Mouse (Mus musculus) layer of hippocampus, adult 6 months (tissue): ENCODE data around the gene Rhou. TPM values are rescaled to one million over a fixed set of nuclear protein-coding genes. Genes with fewer than 3 reads are reported as not detected.

Experiments used
- long read RNA-seq, 2 experiments: library from polyadenylated mRNA; unstranded; transcript quantifications; one replicate each; pipeline ENCODE4 v2.0.0; 2019 to 2020
- polyA plus RNA-seq: library from polyadenylated mRNA; unstranded; fragments of <200 nt; fragmentation: Nextera tagmentation; gene quantifications from 2 replicates; pipeline ENCODE4 v1.2.3, GENCODE M21; 2021

Gene Rhou
- 3.3 TPM in 2 replicates for polyA plus RNA-seq
- long read RNA-seq, experiment 1, partial matches to known transcripts = 0 of 13 reads
- long read RNA-seq, experiment 1, other reads (novel, unspliced or antisense) = 13 of 13 reads
- long read RNA-seq, experiment 2, partial matches to known transcripts = 0 of 10 reads
- long read RNA-seq, experiment 2, other reads (novel, unspliced or antisense) = 9 of 10 reads

DNA sequence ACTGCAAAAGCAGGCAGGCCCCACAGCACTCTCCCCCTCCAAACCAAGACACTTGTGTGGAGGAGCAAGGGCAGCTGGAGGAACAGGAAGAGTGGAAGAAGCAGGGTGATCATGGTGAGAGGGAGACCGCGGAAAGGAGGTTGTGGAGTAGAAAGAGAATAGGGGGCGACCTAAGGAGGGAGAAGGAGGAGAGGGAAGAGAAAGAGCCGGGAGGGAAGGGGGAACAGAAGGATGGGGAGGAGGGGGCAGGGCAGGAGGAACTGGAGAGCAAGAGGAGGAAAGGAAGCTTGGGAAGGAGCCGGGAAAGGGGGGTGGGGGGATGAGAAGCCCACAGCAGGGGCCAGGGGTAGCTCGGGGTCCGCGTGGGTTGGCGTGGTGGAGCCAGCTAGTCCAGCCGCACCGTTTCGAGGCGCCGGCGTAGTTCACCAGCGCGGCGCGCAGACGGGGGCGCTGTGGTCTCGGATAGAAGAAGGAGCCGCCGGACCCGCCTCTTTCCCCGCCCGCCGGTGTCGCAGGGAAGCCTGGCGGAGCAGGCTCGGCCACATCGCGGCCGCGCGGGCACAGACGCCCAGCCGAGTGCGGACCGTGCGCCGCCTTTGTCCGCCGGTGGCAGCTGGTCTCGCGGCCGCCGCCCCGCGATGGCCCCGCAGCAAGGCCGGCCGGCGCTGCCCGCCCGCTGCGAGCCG, at the start of gene Rhou:
Gene Rhou, plus strand, starts transcription at position 622 of the 686 bp plus-strand sequence.

Other genes with a start within 250 kb of the Rhou start
- not detected in 2 replicates for gene Mc1r, start 246.8 kb upstream of the Rhou start, polyA plus RNA-seq
- 353 and 392 TPM in 2 replicates for gene Tubb3, start 242.5 kb upstream of the Rhou start, polyA plus RNA-seq
- 12.1 and 12.9 TPM in 2 replicates for gene Def8, start 230.4 kb upstream of the Rhou start, polyA plus RNA-seq
- 5.5 and 6.6 TPM in 2 replicates for gene Afg3l1, start 176.0 kb upstream of the Rhou start, polyA plus RNA-seq
- gene Dbndd1, start 138.5 kb upstream of the Rhou start, polyA plus RNA-seq = 14.6 and 17.6 TPM in 2 replicates
- 14.9 and 17.2 TPM in 2 replicates for gene Gas8, start 135.1 kb upstream of the Rhou start, polyA plus RNA-seq
- 81.8 and 92.7 TPM in 2 replicates for gene Rab4a, start 152.1 kb downstream of the Rhou start, polyA plus RNA-seq
- gene Ccsap, start 206.3 kb downstream of the Rhou start, polyA plus RNA-seq = 11.5 and 15.4 TPM in 2 replicates
- gene Acta1, start 240.8 kb downstream of the Rhou start, polyA plus RNA-seq = 19.2 and 20.8 TPM in 2 replicates